Mouse (Mus musculus) heart, postnatal 0 days (tissue): ENCODE measurements at regions not wholly inside any gene's neighbourhood (a gene's known extent, or its start where the extent isn't known, plus 50 kb on each side); places are given as distances from the start of the nearest gene placed in this dataset.

Experiments
- CTCF ChIP-seq: IDR thresholded peaks from 2 replicates; pipeline ENCODE4 v1.5.1; 2016; ENCODE audit warnings: antibody characterized with exemption, control low read depth, low read depth
- EP300 ChIP-seq: IDR thresholded peaks from 2 replicates; pipeline ENCODE4 v1.6.1; 2016; ENCODE audit warnings: antibody characterized with exemption, low read depth

DNA sequence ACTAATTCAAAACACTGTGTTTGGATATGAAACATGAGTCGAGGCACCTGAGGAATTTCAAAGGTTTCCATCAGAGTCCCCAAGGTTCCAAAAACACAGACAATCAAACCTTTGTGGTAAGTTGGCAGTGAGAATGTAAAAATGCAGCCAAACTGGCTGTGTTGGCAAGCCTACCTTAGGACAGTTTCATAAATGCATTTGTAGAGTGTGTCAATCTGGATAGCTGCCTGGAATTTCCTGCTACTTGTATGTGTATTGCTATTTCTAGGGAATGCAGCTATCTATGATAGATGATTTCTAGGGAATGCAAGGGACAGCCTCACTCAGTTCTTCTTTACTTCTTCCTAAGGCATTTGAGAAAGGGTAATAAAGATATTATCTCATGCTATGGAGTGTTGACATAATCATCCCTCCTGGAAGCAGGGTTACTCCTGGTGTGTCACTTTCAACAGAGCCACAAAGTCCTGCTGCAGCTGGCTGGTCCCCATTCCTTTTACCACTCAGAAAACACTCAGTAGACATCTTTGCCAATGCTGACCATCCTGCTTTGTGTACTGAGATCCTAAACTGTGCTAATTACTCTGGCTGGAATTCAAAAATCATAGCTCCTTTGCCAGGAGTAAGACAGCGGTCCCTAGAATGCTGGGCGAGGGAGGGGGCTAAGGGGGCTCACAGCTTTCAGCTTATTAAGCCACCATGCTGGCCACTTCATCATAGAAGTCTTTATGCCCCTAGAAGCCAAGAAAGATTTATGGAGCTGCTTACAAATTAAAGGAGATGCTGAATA lies 261.4 kb upstream of the Negr1 start:
- TF ChIP-seq CTCF: no peak
- no peak for TF ChIP-seq EP300
